Mouse (Mus musculus) hindbrain, embryonic 15.5 days (tissue): ENCODE measurements at regions not wholly inside any gene's neighbourhood (a gene's known extent, or its start where the extent isn't known, plus 50 kb on each side); places are given as distances from the start of the nearest gene placed in this dataset.
A peak's percentile ranks its signal among the peaks of the same experiment; 100 is the strongest.

Experiments
- ATAC-seq: fragments of 200-750 bp; cut with Nextera tagmentation; 2 replicates; pipeline ENCODE4 v1.8.0; 2017; ENCODE audit warnings: low read depth, moderate number of reproducible peaks, moderate TSS enrichment; ENCODE audit not compliant: low FRiP score
- H3K27ac ChIP-seq: fragments of 300-500 bp; sonication (generic); replicated peaks from 2 replicates; pipeline ENCODE4 v1.5.1; 2015; ENCODE audit warnings: mild to moderate bottlenecking, inconsistent platforms
- H3K27me3 ChIP-seq: fragments of 300-500 bp; sonication (generic); 2 replicates; pipeline ENCODE4 v1.6.1; 2015; ENCODE audit warnings: control low read depth, inconsistent platforms
- H3K36me3 ChIP-seq: fragments of 300-500 bp; sonication (generic); 2 replicates; pipeline ENCODE4 v1.6.1; 2015; ENCODE audit warnings: control low read depth, inconsistent platforms
- H3K4me1 ChIP-seq: fragments of 300-500 bp; sonication (generic); replicated peaks from 2 replicates; pipeline ENCODE4 v1.6.1; 2015; ENCODE audit warnings: control low read depth, inconsistent platforms
- H3K4me2 ChIP-seq: fragments of 300-500 bp; sonication (generic); 2 replicates; pipeline ENCODE4 v1.6.1; 2015; ENCODE audit warnings: moderate library complexity, mild to moderate bottlenecking, inconsistent platforms
- H3K4me3 ChIP-seq: fragments of 300-500 bp; sonication (generic); 2 replicates; pipeline ENCODE4 v1.5.1; 2015; ENCODE audit warnings: mild to moderate bottlenecking, inconsistent platforms
- H3K9ac ChIP-seq: fragments of 300-500 bp; sonication (generic); 2 replicates; pipeline ENCODE4 v1.6.1; 2015; ENCODE audit warnings: inconsistent platforms
- H3K9me3 ChIP-seq: fragments of 300-500 bp; sonication (generic); 2 replicates; pipeline ENCODE4 v1.6.1; 2016; ENCODE audit warnings: control low read depth, inconsistent platforms
- WGBS: fragments of 180-500 bp; shearing (Covaris S2); methylation state at CpG from one replicate; pipeline ENCODE4 v1.1.7; 2015; 5-methylcytosine and 5-hydroxymethylcytosine counted together

DNA sequence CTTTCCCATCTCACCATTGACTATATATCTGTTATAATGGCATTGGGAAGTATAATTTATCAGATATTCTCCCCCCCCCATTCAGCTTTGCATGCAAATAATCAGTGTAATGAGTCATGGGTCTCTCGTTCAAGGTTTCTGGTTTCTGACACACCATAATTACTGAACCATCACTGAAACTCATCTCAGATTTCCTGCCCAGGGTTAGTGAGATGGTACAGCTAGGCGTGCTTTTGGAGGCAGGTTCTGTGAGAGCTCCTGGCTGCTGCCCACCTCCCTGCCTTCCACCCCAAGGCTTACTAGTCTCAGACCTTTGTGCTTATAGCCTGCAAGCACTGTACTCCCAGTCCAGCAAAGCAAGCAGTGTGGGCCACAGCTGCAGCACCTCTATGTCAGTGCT, 122.5 kb upstream of the Nampt start:
- ATAC-seq, result no peak
- H3K4me3 ChIP-seq, result no peak overlapping the region
- WGBS, result 81% methylated on average over 2 of the region's 2 CpGs

GRCm38 (mm10) chr12:32709188-32709587, 110.2 kb upstream of the Nampt start:
- no peaks in the 10 kb centered on the region for H3K36me3 ChIP-seq
- 87% methylated on average over 10 of the region's 10 CpGs for WGBS
- H3K4me2 ChIP-seq, result no peak overlapping the region
- no peak overlapping the region for H3K27ac ChIP-seq
- H3K4me3 ChIP-seq, result no peak overlapping the region
- H3K4me1 ChIP-seq, result no peaks in the 10 kb centered on the region
- no peaks in the 10 kb centered on the region for H3K27me3 ChIP-seq
- H3K9ac ChIP-seq, result no peak overlapping the region
- no peaks in the 10 kb centered on the region for H3K9me3 ChIP-seq
- ATAC-seq, result no peak

More for the DNA sequence above, 122.5 kb upstream of the Nampt start:
- H3K27ac ChIP-seq, result no peak overlapping the region
- no peak overlapping the region for H3K4me2 ChIP-seq
- no peaks in the 10 kb centered on the region for H3K36me3 ChIP-seq
- no peaks in the 10 kb centered on the region for H3K9me3 ChIP-seq
- no peak overlapping the region for H3K9ac ChIP-seq
- H3K4me1 ChIP-seq, result peaks cover 5% of the 10 kb centered on the region; the same call in 1 of the 2 replicates
- H3K27me3 ChIP-seq, result no peaks in the 10 kb centered on the region

DNA sequence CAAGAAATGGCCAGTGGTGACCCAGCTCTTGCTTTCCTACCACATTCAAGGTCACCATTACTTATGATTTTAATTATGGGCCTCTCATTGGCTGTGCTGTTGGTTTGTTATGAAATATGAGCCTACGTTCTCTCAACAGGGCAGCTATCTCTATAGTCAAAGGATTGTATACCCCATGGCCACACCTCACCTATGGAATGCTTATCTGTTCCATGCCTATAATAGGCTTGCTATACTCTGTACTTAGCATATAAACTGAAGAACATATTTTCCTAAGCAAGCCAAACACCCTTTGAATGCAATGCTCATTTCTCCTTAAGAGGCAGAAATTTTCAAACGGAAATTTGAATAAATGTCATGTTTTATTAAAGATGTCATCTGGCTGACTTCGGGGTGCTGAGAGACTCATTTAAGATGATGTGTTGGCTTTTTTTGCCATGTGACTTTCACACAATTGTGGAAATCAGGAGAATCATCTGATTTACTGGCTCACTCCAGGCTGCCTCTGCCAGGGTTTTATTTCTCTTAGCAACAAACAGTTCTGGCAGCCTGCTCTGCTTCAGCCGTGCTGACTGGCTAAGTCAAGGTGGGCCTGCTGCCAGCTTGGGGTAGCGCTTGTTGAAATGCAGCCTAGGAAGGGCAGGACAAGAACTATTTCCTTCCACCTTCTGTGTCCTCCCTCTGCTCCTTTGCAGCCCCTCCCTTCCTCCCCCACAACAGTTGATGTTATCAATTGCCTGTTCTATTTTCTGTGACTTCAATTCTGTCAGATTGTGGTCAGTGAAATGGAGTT, 102.0 kb upstream of the Nampt start:
- peaks cover 12% of the 10 kb centered on the region for H3K4me1 ChIP-seq
- no peak overlapping the region for H3K4me2 ChIP-seq
- H3K4me3 ChIP-seq, result no peak overlapping the region
- ATAC-seq, result peak; percentile 88
- H3K9ac ChIP-seq, result no peak overlapping the region
- peak overlapping the region; percentile 29 for H3K27ac ChIP-seq
- H3K9me3 ChIP-seq, result no peaks in the 10 kb centered on the region
- H3K36me3 ChIP-seq, result no peaks in the 10 kb centered on the region
- H3K27me3 ChIP-seq, result no peaks in the 10 kb centered on the region
- WGBS, result 46% methylated on average over 5 of the region's 5 CpGs

GRCm38 (mm10) chr12:32719203-32719602, 100.1 kb upstream of the Nampt start:
- Histone ChIP-seq H3K27me3 (no peaks in the 10 kb centered on the region), H3K9ac (no peak overlapping the region), H3K4me1 (peaks cover 12% of the 10 kb centered on the region), H3K4me2 (no peak overlapping the region), H3K9me3 (no peaks in the 10 kb centered on the region), H3K27ac (no peak overlapping the region), H3K4me3 (no peak overlapping the region), H3K36me3 (no peaks in the 10 kb centered on the region)
- 81% methylated on average over 4 of the region's 4 CpGs for WGBS
- ATAC-seq, result no peak

DNA sequence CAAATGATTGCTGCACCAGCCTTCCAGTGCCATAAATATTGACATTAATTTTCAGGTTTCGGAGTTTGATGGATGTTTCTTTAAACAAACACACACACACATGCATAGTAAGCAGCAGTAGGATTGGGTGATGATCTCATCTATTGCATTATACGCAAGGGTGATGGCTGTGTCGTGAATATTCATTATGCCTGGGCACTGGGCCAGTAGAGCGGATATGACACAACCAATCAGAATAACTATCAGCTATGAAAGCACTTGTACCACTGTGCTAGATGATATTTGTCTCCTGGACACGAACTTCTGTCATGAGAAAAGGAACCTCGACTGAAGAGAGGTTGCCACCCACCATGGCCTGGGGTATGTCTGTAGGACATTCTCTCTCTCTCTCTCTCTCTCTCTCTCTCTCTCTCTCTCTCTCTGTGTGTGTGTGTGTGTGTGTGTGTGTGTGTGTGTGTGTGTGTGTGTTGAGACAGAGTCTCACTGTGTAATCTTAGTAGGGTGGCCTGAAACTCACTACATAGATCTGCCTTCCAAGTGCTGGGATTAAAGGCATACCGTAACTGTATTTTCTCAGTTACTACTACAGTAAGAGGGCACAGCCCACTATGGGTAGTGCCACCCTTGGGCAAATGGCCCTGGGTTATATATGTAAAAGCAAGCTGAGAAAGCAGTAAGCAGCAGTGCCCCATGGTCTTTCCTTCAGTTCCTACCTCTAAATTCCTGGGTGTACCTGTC, 94.7 kb upstream of the Nampt start:
- H3K27me3 ChIP-seq, result no peaks in the 10 kb centered on the region
- 53% methylated on average over 7 of the region's 7 CpGs for WGBS
- no peak overlapping the region for H3K9ac ChIP-seq
- no peaks in the 10 kb centered on the region for H3K36me3 ChIP-seq
- ATAC-seq, result peak; percentile 75; the same call in 1 of the 2 replicates
- no peak overlapping the region for H3K4me3 ChIP-seq
- no peak overlapping the region for H3K27ac ChIP-seq
- H3K9me3 ChIP-seq, result no peaks in the 10 kb centered on the region
- H3K4me1 ChIP-seq, result no peaks in the 10 kb centered on the region
- H3K4me2 ChIP-seq, result no peak overlapping the region

DNA sequence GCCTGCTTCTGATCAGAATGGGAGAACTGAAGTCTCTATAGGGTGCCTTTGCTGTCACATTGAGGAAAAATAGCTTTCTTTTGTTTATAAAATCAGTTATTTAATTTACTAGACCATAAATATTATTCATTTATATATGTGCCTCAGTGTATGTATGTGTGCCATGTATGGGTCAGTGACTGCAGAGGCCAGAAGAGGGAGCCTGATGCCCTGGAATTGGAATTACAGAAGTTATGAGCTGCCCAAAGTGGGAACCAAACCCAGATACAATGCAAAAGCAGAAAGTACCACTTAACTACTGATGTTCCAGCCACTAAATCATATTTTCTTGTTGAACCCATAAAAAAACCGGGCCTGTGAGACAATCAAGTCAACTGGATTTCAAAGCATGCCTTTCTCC, 91.8 kb upstream of the Nampt start:
- no peaks in the 10 kb centered on the region for H3K36me3 ChIP-seq
- no peak overlapping the region for H3K4me3 ChIP-seq
- no peaks in the 10 kb centered on the region for H3K27me3 ChIP-seq
- H3K27ac ChIP-seq, result no peak overlapping the region
- no peak overlapping the region for H3K4me2 ChIP-seq
- H3K4me1 ChIP-seq, result no peaks in the 10 kb centered on the region
- 93% methylated on average over 1 of the region's 1 CpGs for WGBS
- H3K9ac ChIP-seq, result no peak overlapping the region
- H3K9me3 ChIP-seq, result no peaks in the 10 kb centered on the region
- ATAC-seq, result no peak

GRCm38 (mm10) chr12:32728425-32728824, 90.9 kb upstream of the Nampt start:
- no peak for ATAC-seq
- no peak overlapping the region for H3K27ac ChIP-seq

DNA sequence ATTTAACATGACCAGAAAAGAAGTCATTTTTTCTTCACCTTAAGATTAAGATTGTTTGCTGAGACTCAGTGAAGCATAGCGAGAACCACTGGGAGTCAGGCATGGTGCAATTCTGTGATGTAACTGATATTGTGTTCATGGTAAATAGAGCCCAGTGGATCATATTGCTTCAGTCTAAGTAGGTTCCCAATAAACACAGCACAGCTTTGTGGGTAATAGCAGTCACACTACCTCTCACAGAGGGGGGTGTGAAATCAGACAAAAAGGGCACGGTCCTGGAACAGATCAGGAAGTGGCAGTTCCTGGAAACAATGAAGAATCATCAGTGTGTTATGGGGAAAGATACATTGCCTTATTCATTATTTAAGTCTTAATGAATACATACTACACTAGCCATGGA, 84.1 kb upstream of the Nampt start:
- ATAC-seq, result no peak
- no peaks in the 10 kb centered on the region for H3K9me3 ChIP-seq
- WGBS, result 68% methylated on average over 2 of the region's 2 CpGs
- no peak overlapping the region for H3K27ac ChIP-seq
- H3K4me3 ChIP-seq, result no peak overlapping the region
- H3K4me1 ChIP-seq, result no peaks in the 10 kb centered on the region
- H3K4me2 ChIP-seq, result no peak overlapping the region
- no peaks in the 10 kb centered on the region for H3K27me3 ChIP-seq
- H3K36me3 ChIP-seq, result no peaks in the 10 kb centered on the region
- no peak overlapping the region for H3K9ac ChIP-seq

More at GRCm38 (mm10) chr12:32728425-32728824, 90.9 kb upstream of the Nampt start:
- H3K9ac ChIP-seq, result no peak overlapping the region
- no peaks in the 10 kb centered on the region for H3K9me3 ChIP-seq
- 38% methylated on average over 10 of the region's 10 CpGs for WGBS
- H3K36me3 ChIP-seq, result no peaks in the 10 kb centered on the region
- H3K4me2 ChIP-seq, result no peak overlapping the region
- no peaks in the 10 kb centered on the region for H3K4me1 ChIP-seq
- no peaks in the 10 kb centered on the region for H3K27me3 ChIP-seq
- no peak overlapping the region for H3K4me3 ChIP-seq

- no peak for ATAC-seq
- Histone ChIP-seq H3K27me3 (no peaks in the 10 kb centered on the region), H3K9ac (no peak overlapping the region), H3K4me3 (no peak overlapping the region), H3K36me3 (no peaks in the 10 kb centered on the region), H3K4me1 (no peaks in the 10 kb centered on the region), H3K9me3 (no peaks in the 10 kb centered on the region), H3K27ac (no peak overlapping the region), H3K4me2 (no peak overlapping the region)
Measured at GRCm38 (mm10) chr12:32741465-32741864, 77.9 kb upstream of the Nampt start.

DNA sequence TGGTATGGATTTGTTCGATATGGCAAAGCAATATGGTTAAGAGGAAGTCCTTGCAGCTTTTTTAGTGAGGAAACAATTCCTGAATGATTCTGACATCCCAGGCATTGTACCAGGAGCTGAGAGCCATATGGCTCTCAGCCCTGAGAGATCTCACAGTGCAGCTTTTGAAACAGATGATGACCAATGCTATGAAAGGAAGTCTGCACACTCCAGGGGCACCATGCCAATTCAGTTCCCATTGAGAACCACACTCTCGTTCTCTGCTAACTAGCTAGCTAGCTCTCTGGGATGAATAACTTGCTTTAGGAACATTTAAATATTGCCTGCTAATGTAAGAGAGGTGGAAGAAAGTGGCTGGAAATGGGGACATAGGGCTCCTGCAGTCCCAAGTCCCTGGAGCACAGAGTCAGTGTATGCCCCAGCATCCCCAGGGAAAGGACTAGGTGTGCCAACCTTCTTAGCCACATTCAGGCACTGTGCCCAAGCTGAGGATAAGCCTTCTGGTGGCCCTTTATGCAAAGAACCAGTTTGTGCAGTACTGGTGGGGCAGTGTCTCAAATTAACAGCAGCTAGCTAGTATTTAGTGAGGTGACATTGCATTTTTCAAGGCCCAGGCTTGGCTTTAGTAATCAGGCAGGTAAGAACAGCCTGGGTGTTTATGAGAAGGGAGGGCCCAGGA, 61.8 kb upstream of the Nampt start:
- Histone ChIP-seq H3K4me2 (no peak overlapping the region), H3K9me3 (no peaks in the 10 kb centered on the region), H3K27ac (no peak overlapping the region), H3K4me3 (no peak overlapping the region), H3K4me1 (no peaks in the 10 kb centered on the region), H3K36me3 (no peaks in the 10 kb centered on the region), H3K9ac (no peak overlapping the region), H3K27me3 (no peaks in the 10 kb centered on the region)
- ATAC-seq, result 0 out of 2 replicates have a peak, but pooled peaks have one; percentile 30
- 64% methylated on average over 2 of the region's 2 CpGs for WGBS

DNA sequence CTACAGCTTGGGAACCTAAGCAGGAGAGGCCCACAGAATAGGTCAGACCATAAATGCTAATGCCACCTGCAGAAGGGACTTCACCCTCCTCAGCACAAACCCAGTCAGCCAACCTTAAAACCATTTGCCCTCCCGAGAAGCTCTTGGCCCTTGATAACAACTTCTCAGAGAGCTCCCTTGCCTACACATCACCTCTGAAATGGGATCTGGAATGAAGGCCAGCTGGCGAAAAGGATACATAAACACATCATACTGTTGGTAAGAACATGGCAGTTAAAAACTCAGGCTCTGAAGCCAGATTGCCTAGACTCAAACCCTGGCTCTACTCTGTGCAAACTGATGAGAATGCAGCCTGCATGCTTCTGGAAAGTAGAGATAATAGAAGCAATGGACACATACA, 61.2 kb upstream of the Nampt start:
- H3K4me3 ChIP-seq, result no peak overlapping the region
- H3K9ac ChIP-seq, result no peak overlapping the region
- no peaks in the 10 kb centered on the region for H3K4me1 ChIP-seq
- no peak overlapping the region for H3K27ac ChIP-seq
- 88% methylated on average over 2 of the region's 2 CpGs for WGBS
- no peaks in the 10 kb centered on the region for H3K9me3 ChIP-seq
- no peak overlapping the region for H3K4me2 ChIP-seq
- no peak for ATAC-seq
- no peaks in the 10 kb centered on the region for H3K36me3 ChIP-seq
- H3K27me3 ChIP-seq, result no peaks in the 10 kb centered on the region

- no peak overlapping the region for H3K9ac ChIP-seq
- no peaks in the 10 kb centered on the region for H3K36me3 ChIP-seq
- H3K4me3 ChIP-seq, result no peak overlapping the region
- no peaks in the 10 kb centered on the region for H3K27me3 ChIP-seq
- H3K4me2 ChIP-seq, result no peak overlapping the region
- 87% methylated on average over 3 of the region's 3 CpGs for WGBS
- H3K27ac ChIP-seq, result no peak overlapping the region
- no peaks in the 10 kb centered on the region for H3K9me3 ChIP-seq
- no peaks in the 10 kb centered on the region for H3K4me1 ChIP-seq
- no peak for ATAC-seq
Measured at GRCm38 (mm10) chr12:32760627-32761026, 58.7 kb upstream of the Nampt start.
